Mouse (Mus musculus) cerebellum, adult 2 months (tissue): ENCODE measurements at regions not wholly inside any gene's neighbourhood (a gene's known extent, or its start where the extent isn't known, plus 50 kb on each side); places are given as distances from the start of the nearest gene placed in this dataset.

ENCODE experiments used
- DNase-seq, 2 experiments: peaks; one replicate each; pipeline ENCODE4 v3.0.0; 2021
- H3K27ac ChIP-seq: fragments of 200-500 bp; 2 replicates; pipeline ENCODE4 v1.5.1; 2012; ENCODE audit warnings: low read length, control low read depth, inconsistent platforms; ENCODE audit not compliant: insufficient read depth
- H3K27me3 ChIP-seq: fragments of 200-500 bp; 2 replicates; pipeline ENCODE4 v1.6.1; 2012; ENCODE audit warnings: inconsistent platforms, mild to moderate bottlenecking, low read length, moderate library complexity; ENCODE audit not compliant: control insufficient read depth, insufficient read depth
- H3K4me1 ChIP-seq: fragments of 200-500 bp; 2 replicates; pipeline ENCODE4 v1.6.1; 2011; ENCODE audit warnings: low read length; ENCODE audit not compliant: control insufficient read depth, insufficient read depth
- H3K4me3 ChIP-seq: fragments of 200-500 bp; replicated peaks from 2 replicates; pipeline ENCODE3; 2011; ENCODE audit warnings: mild to moderate bottlenecking, low read depth, low read length, control low read depth; ENCODE audit not compliant: insufficient read depth
- CTCF ChIP-seq: fragments of 200-500 bp; IDR thresholded peaks from 2 replicates; pipeline ENCODE4 v1.5.1; 2011; ENCODE audit warnings: low read depth, mild to moderate bottlenecking, control low read depth, low read length, moderate library complexity, borderline replicate concordance; ENCODE audit not compliant: insufficient read depth
- POLR2A ChIP-seq: fragments of 200-500 bp; IDR thresholded peaks from 2 replicates; pipeline ENCODE4 v1.6.1; 2011; ENCODE audit warnings: low read length, control low read depth, borderline replicate concordance; ENCODE audit not compliant: insufficient read depth
- WGBS: fragments of 180-500 bp; shearing (Covaris S2); methylation state at CpG from one replicate; pipeline ENCODE4 v1.1.7; 2018; 5-methylcytosine and 5-hydroxymethylcytosine counted together

- TF ChIP-seq POLR2A (no peak), CTCF (no peak)
- no peaks in the 10 kb centered on the region for H3K27me3 ChIP-seq
- 77% methylated on average over 2 of the region's 2 CpGs for WGBS
- no peaks in the 10 kb centered on the region for H3K4me1 ChIP-seq
- no peak overlapping the region for H3K27ac ChIP-seq
- no peak overlapping the region for H3K4me3 ChIP-seq
- no peak for DNase-seq
Observed at GRCm38 (mm10) chrX:96876239-96876638, 163.0 kb downstream of the Gpr165 start.

- no peak for DNase-seq
- no peak overlapping the region for H3K27ac ChIP-seq
- H3K4me3 ChIP-seq: no peak overlapping the region
- no peaks in the 10 kb centered on the region for H3K4me1 ChIP-seq
- TF ChIP-seq POLR2A: no peak
- TF ChIP-seq CTCF: 0 out of 2 replicates have a peak, but pooled peaks have one; percentile 10
- H3K27me3 ChIP-seq: no peaks in the 10 kb centered on the region
Observed at GRCm38 (mm10) chrX:96878721-96879120, 165.5 kb downstream of the Gpr165 start.

GRCm38 (mm10) chrX:96879154-96879553 is 165.9 kb downstream of the Gpr165 start:
- DNase-seq: no peak
- Histone ChIP-seq H3K27me3 (no peaks in the 10 kb centered on the region), H3K27ac (no peak overlapping the region), H3K4me3 (no peak overlapping the region), H3K4me1 (no peaks in the 10 kb centered on the region)
- 57% methylated on average over 2 of the region's 2 CpGs for WGBS
- TF ChIP-seq CTCF (no peak), POLR2A (no peak)

- DNase-seq: no peak
- no peaks in the 10 kb centered on the region for H3K27me3 ChIP-seq
- TF ChIP-seq CTCF (no peak), POLR2A (no peak)
- H3K27ac ChIP-seq: no peak overlapping the region
- no peak overlapping the region for H3K4me3 ChIP-seq
- WGBS: 6% methylated on average over 3 of the region's 3 CpGs
- H3K4me1 ChIP-seq: no peaks in the 10 kb centered on the region
Observed at GRCm38 (mm10) chrX:96900636-96901035, 171.8 kb upstream of the Pgr15l start.
